In the genomic region with DNA sequence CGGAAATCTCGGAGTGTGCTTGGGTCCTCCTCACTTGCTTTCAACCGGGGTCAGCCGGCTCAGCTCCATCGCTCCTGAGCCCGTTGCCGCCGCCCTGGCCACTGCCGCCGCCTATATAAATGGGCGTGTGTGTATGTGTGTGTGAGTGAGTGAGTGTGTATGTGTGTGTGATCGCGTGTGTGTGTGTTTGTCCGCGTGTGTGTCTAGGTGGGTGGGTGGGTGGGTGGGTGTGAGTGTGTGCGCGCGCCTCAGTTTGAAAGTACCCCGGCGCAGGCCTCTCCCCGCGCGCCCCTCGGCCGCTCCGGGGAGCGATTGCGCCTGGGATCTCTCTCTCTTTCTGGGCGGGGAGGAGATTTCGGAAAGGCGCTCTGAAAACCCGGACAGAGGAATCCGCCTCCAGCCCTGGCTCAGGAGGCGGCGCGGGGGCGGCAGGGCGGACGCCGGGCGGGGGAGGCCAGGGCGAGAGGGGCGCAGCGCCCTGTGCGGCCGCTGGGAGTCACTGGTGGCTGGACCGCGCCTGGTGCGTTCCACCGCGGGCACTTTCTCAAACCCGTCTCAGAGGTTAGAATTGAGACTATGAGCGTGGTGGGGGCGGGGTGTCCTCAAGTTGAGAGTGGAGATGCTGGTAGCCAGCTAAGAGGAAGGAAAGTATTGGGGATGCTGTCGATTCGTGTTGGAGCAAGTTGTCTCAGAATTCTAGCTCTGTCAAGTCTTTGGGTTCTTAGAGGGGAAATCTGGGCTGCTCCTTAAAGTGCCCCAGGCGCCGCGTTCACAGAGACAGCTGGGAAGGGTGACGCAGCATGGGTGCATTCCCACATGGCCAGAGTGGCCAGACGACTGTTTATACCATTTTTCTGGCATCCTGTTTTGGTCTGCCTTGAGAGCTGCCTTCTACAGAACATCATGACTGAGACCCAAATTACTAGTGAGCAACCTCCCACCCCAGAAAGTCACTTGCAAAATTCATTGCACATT, we compare ENCODE assay signal across 8 mouse cellular contexts. TPM values are rescaled to one million over a fixed set of nuclear protein-coding genes. Genes with fewer than 3 reads are reported as not detected.
DNase-seq lines count a peak whose midpoint lies in the region; ATAC-seq and TF ChIP-seq lines count a peak whose summit lies in the region.

A gene (minus strand): TSS at position 94 of the 975 bp plus-strand sequence.

- peaks cover 73% of the 10 kb centered on the region for H3K27me3 ChIP-seq in hindbrain, embryonic 10.5 days (ENCODE audit: insufficient read depth, poor library complexity, severe bottlenecking)
- H3K27me3 ChIP-seq in lung, postnatal 0 days (replicated peaks; ENCODE audit: insufficient read depth, low read length) = no peaks in the 10 kb centered on the region

- peak within 1 kb of the TSS; percentile 68 for H3K4me2 ChIP-seq in lung, postnatal 0 days (replicated peaks; ENCODE audit: low read depth, low read length)

- H3K36me3 ChIP-seq in hindbrain, embryonic 10.5 days = no peaks in the 10 kb centered on the region
- H3K36me3 ChIP-seq in lung, postnatal 0 days (ENCODE audit: insufficient read depth, low read length) = no peaks in the 10 kb centered on the region

- peaks cover 20% of the 10 kb centered on the region for H3K4me1 ChIP-seq in hindbrain, embryonic 10.5 days (replicated peaks)
- H3K4me1 ChIP-seq in lung, postnatal 0 days (ENCODE audit: insufficient read depth, low read depth, low read length) = no peaks in the 10 kb centered on the region

- peak; percentile 95 for ATAC-seq in lung, postnatal 0 days
- ATAC-seq in inflammation-experienced regulatory T-cells, adult 6 months = no peak

- peak; percentile 54 for TF ChIP-seq CTCF in lung, postnatal 0 days (IDR thresholded peaks at IDR 0.05)

- DNase-seq in adrenal gland, adult 2 months = peak; percentile 87
- DNase-seq in cerebellum, postnatal 10 days = peak; percentile 75 to 82
- DNase-seq in frontal cortex, postnatal 25 days (ENCODE audit: low spot score in 2 of 2) = peak; percentile 6 to 17
- peak; percentile 78 for DNase-seq in hindbrain, embryonic 10.5 days (ENCODE audit: low spot score)
- peak; percentile 19 to 23 for DNase-seq in layer of hippocampus, postnatal 36 days
- peak; percentile 74 for DNase-seq in lung, postnatal 0 days (ENCODE audit: low spot score)
- peak; percentile 86 for DNase-seq in retina, embryonic 14.5 days (ENCODE audit: low spot score)

- H3K9ac ChIP-seq in lung, postnatal 0 days (replicated peaks; ENCODE audit: low read depth) = no peak within 1 kb of the TSS

- 23% methylated on average over 60 of the region's 61 CpGs for WGBS in hindbrain, embryonic 10.5 days
- WGBS in lung, postnatal 0 days = 18% methylated on average over 57 of the region's 61 CpGs

- H3K4me3 ChIP-seq in hindbrain, embryonic 10.5 days = peak within 1 kb of the TSS; percentile 66
- H3K4me3 ChIP-seq in lung, postnatal 0 days (ENCODE audit: low read depth, low read length) = peak within 1 kb of the TSS; percentile 49

- no peak for TF ChIP-seq EP300 in lung, postnatal 0 days (IDR thresholded peaks at IDR 0.05)

- peak within 1 kb of the TSS; percentile 87 for H3K27ac ChIP-seq in hindbrain, embryonic 10.5 days
- no peak within 1 kb of the TSS for H3K27ac ChIP-seq in lung, postnatal 0 days (ENCODE audit: low read length)

- H3K9me3 ChIP-seq in hindbrain, embryonic 10.5 days = no peaks in the 10 kb centered on the region
- no peaks in the 10 kb centered on the region for H3K9me3 ChIP-seq in lung, postnatal 0 days (ENCODE audit: low read length)

RNA-seq across cellular contexts. Expression of the gene that starts here (rescaled TPM):
- total RNA-seq in adrenal gland, adult 2 months (2021) = 1 to 10 TPM; 1.3 to 1.4 TPM
- 0.16 and 0.30 TPM in 2 replicates for polyA plus RNA-seq in adrenal gland, adult 2 months (2012; rRNA removed)
- polyA plus RNA-seq in hindbrain, embryonic 10.5 days (2016; fragmentation: Nextera tagmentation; extraction: Ambion mirVana) = 2.2 and 2.3 TPM in 2 replicates
- total RNA-seq in layer of hippocampus, postnatal 36 days (2021) = 1 to 10 TPM; 2.4 to 2.6 TPM
- 0.49 and 0.81 TPM in 2 replicates for polyA plus RNA-seq in lung, postnatal 0 days (2015; fragmentation: Nextera tagmentation; extraction: Ambion mirVana)
- polyA plus RNA-seq in inflammation-experienced regulatory T-cells, adult 6 months (2017; shearing (Covaris generic)) = not detected

Comparison
In these comparisons a context has a peak if more than half of its experiments do, and no peak if none do; other contexts are left out.
1. Peak in DNase-seq, ATAC-seq, H3K4me3 ChIP-seq and H3K4me2 ChIP-seq in lung, postnatal 0 days; RNA of the gene not detected or under 1 TPM.
2. DNase-seq: peak in every context shown above with its lines; median percentile 87 in adrenal gland, adult 2 months; 86 in retina, embryonic 14.5 days; 78 in cerebellum, postnatal 10 days; 78 in hindbrain, embryonic 10.5 days; 74 in lung, postnatal 0 days; 21 in layer of hippocampus, postnatal 36 days; 12 in frontal cortex, postnatal 25 days.